In genomic region chr2:168393341-168393740, GRCm38 (mm10) we compare ENCODE assay signal across 21 mouse cellular contexts.
DNase-seq lines count a peak whose midpoint lies in the region; ATAC-seq and TF ChIP-seq lines count a peak whose summit lies in the region.
"Had no signal": no experiment of that assay in that cellular context is flagged by ENCODE, and none has a peak within 500 bp of the region (broad histone marks: within the 10 kb centered on the region; RNA-seq: fewer than 3 reads in every experiment).

No protein-coding gene starts in this region.

- H3K27ac ChIP-seq in kidney, embryonic 14.5 days (ENCODE audit: low read depth, low read length): no peak overlapping the region
- H3K27ac ChIP-seq: embryonic facial prominence, embryonic 13.5 days; forebrain, embryonic 12.5 days; hindbrain, embryonic 10.5 days; hindbrain, embryonic 15.5 days had no signal

- no peak for ATAC-seq in kidney, embryonic 14.5 days (ENCODE audit: low FRiP score, low TSS enrichment)
- ATAC-seq in G1E (ENCODE audit: extremely low read depth, insufficient number of reproducible peaks, low FRiP score, poor library complexity, severe bottlenecking): no peak
- ATAC-seq: activated CD4-positive, CD25-positive, alpha-beta regulatory T cell, adult 4 months; CD4-positive, CD25-positive, alpha-beta regulatory T cell, adult 4 months; forebrain, embryonic 16.5 days had no signal

- WGBS in kidney, embryonic 14.5 days: 92% methylated on average over 18 of the region's 18 CpGs

- H3K4me1 ChIP-seq in kidney, embryonic 14.5 days (ENCODE audit: control insufficient read depth, insufficient read depth, low read length): no peaks in the 10 kb centered on the region
- H3K4me1 ChIP-seq in G1E (ENCODE audit: insufficient read depth, low read depth, low read length): no peaks in the 10 kb centered on the region
- H3K4me1 ChIP-seq: embryonic facial prominence, embryonic 13.5 days; heart, embryonic 12.5 days had no signal

- TF ChIP-seq CTCF in G1E (IDR thresholded peaks at IDR 0.05; ENCODE audit: low read depth, low read length): no peak

- DNase-seq in kidney, adult 8-10 months: peak; percentile 37 to 43
- DNase-seq in 3134 (ENCODE audit: extremely low read depth, insufficient read length, low spot score): peak; percentile 22
- DNase-seq in G1E (ENCODE audit: low spot score): no peak
- DNase-seq in kidney, postnatal 25 days: peak; percentile 20 to 58
- no peak for DNase-seq in embryo, embryonic 9.5 days (ENCODE audit: extremely low spot score)
- DNase-seq in liver: no peak
- DNase-seq: adrenal gland, postnatal 14 days; B cell, adult 2 months; cerebellum, adult 11-12 months; cerebellum, adult 9-10 months; cerebellum, postnatal 25 days; gastrocnemius, postnatal 14 days had no signal

- H3K9me3 ChIP-seq in kidney, embryonic 14.5 days (ENCODE audit: control insufficient read depth, low read length): no peaks in the 10 kb centered on the region
- peaks cover 92% of the 10 kb centered on the region for H3K9me3 ChIP-seq in G1E (replicated peaks)
- H3K9me3 ChIP-seq: embryonic facial prominence, embryonic 13.5 days; forebrain, embryonic 12.5 days; hindbrain, embryonic 10.5 days; hindbrain, embryonic 15.5 days had no signal

- H3K4me2 ChIP-seq in kidney, embryonic 14.5 days (replicated peaks; ENCODE audit: low read depth, low read length): no peak overlapping the region
- H3K4me2 ChIP-seq: embryonic facial prominence, embryonic 13.5 days; forebrain, embryonic 12.5 days; heart, embryonic 12.5 days; hindbrain, embryonic 15.5 days had no signal

- H3K27me3 ChIP-seq in kidney, embryonic 14.5 days (ENCODE audit: control insufficient read depth, insufficient read depth, low read length): no peaks in the 10 kb centered on the region
- H3K27me3 ChIP-seq in G1E (ENCODE audit: insufficient read depth, low read length): no peaks in the 10 kb centered on the region
- H3K27me3 ChIP-seq: embryonic facial prominence, embryonic 13.5 days; hindbrain, embryonic 15.5 days had no signal

- H3K9ac ChIP-seq in kidney, embryonic 14.5 days (ENCODE audit: low read depth, low read length): no peak overlapping the region
- H3K9ac ChIP-seq: embryonic facial prominence, embryonic 13.5 days; forebrain, embryonic 12.5 days; heart, embryonic 12.5 days; hindbrain, embryonic 15.5 days had no signal

- no peaks in the 10 kb centered on the region for H3K36me3 ChIP-seq in kidney, embryonic 14.5 days (ENCODE audit: control insufficient read depth, insufficient read depth, low read length)
- no peaks in the 10 kb centered on the region for H3K36me3 ChIP-seq in G1E (replicated peaks)
- H3K36me3 ChIP-seq: embryonic facial prominence, embryonic 13.5 days; forebrain, embryonic 12.5 days; heart, embryonic 12.5 days; hindbrain, embryonic 10.5 days; hindbrain, embryonic 15.5 days had no signal

- H3K4me3 ChIP-seq in kidney, embryonic 14.5 days (ENCODE audit: low read length): no peak overlapping the region
- H3K4me3 ChIP-seq in G1E (ENCODE audit: low read depth, low read length): peak overlapping the region; percentile 30; the same call in 1 of the 2 replicates
- H3K4me3 ChIP-seq: embryonic facial prominence, embryonic 13.5 days; forebrain, embryonic 12.5 days; heart, embryonic 12.5 days; hindbrain, embryonic 10.5 days; hindbrain, embryonic 15.5 days had no signal

Comparison
In these comparisons a context has a peak if more than half of its experiments do, and no peak if none do; other contexts are left out.
1. DNase-seq: peak in kidney, adult 8-10 months (2 of 2), 3134 (single experiment) and kidney, postnatal 25 days (2 of 2); none in G1E (single experiment), embryo, embryonic 9.5 days (single experiment) and liver (single experiment).